Mouse (Mus musculus): ENCODE results near the gene Gad1.

Gad1 gene

DNA sequence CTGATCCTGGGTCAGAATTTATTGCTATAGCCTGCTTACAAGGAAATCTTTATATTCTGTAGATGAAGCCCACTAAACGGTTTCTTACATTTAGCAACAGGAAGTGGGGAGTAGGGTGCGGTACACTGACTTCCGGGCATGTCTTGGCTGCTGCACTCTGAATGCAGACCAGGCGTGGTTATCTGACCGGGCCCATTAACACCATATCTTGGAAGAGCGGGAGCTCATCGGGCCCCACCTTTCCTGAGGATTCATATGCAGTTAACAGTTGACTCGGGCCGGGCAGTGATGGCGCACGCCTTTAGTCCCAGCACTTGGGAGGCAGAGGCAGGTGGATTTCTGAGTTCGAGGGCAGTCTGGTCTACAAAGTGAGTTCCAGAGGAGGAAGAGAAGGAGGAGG, 75.5 kb downstream of the Gad1 start:
- no peak for DNase-seq (ENCODE audit: low spot score)

DNA sequence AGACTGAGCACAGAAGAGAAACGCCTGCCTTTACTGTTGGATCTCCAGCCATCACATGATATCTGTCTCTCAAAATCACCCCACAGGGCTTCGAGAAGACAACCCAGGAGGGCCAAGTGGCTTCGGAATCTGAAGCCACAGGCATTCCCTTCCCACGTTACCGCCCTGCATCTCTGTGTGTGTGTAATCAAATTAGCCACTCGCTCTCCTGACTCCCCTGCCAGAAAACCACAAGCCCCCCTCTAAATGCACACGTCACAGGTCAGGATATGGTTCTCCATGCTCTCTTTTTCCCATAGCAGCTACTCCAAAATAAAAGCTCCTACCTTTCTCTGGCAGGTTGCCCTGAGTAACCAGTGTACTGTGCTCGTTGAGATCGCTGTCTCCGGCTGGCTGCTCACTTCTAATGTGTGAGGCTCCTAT, 76.5 kb downstream of the Gad1 start:
- DNase-seq (ENCODE audit: low spot score): peak; percentile 94

DNA sequence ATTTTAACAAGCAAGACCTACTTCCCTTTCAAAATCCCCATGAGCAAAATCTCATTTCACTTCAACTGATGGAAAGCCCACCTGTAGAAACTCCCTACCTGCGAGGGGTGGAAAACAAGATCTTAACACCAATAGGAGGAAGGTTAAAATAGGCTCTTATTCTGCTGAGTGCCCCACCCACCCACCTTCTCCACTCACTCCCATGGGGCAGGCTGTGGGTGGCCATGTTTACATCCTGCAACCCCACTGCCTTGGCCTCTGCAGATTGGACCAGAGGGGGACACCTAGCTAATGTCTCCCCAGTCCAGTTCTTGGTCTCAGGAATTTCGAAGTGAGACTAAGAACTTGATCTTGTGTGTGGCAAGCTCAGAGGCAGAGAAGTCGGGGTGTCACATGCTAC, 77.0 kb downstream of the Gad1 start:
- DNase-seq (ENCODE audit: low spot score): peak; percentile 22

DNA sequence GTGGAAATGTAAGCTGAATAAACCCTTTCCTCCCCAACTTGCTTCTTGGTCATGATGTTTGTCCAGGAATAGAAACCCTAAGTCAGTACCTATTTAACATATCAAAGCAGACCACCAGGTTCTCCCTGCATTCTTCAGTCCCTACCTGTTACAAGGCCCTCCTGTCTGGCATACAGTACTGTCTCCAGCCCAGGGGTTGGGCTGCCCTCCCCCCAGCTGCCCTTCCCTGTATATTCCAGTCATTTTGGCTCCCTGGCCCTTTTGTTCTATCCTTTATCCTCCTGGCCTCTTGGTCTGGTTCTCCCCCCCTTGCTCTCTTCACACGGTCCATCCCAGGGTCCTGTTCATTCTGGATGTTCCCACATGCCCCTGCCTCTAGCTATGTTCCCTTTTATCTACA, 78.4 kb downstream of the Gad1 start:
- DNase-seq (ENCODE audit: low spot score): no peak

DNA sequence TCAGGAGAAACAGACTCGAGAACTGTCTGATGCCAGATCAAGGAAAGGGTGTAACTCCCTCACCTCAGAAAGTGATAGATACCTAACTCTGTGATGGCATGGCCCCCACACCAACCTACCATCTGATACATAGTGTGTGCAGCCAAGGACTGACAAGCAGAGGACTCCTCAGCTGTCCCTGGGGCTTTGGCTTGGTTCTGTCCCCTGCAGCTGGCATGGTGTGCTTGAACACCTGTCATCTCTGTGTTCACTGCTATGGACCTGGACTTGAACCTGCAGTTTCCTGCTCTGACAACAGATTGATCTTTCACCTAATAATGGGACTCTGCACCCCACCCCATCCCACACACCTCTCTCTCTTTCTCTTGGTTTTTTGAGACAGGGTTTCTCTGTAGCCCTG, 79.5 kb downstream of the Gad1 start:
- no peak for DNase-seq (ENCODE audit: low spot score)

DNA sequence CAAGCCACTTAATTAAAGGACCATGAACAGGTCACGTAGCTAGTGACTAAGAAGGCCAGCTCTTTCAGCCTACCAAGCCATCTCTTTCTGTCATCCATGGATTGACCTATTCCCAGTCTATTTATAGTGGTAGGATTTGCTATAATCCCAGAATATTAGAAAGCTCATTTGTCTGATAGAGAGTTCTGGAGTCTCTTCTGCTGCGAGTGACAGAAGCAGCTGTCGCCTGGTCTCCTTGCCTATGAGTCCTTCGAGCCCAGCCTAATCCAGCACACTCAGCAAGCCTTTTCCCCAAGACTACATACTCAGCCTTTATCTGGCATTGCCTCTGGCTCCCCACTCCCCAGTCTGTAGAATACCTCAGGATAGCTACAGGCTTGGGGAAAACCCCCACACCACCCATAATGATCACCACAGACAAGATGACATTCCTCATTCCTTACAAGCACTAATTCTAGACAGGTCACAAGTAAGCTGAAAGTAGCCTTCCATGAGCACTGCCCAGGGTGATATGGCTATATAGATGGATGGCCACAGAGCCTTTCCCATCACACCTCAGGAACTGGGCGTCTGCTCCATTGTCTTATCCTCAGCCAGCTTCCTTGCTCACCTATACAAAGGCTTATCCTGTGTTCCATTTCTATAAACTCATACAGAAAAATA, 81.3 kb downstream of the Gad1 start:
- no peak for DNase-seq (ENCODE audit: low spot score)

DNA sequence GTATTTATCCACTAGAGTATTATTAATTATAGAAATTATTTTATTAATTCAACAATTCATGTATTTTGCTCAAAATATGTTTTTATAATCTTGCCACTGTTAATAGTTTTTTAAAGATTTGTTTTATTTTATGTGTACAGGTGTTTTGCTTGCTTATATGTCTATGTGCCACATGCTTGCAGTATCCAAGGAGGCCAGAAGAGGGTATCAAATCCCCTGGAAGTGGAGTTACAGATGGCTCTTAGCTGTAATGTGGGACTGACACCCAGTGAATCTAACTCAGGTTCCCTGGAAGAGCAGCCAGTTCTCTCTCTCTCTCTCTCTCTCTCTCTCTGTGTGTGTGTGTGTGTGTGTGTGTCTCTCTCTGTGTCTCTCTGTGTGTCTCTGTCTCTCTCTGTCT, 88.1 kb downstream of the Gad1 start:
- DNase-seq (ENCODE audit: low spot score): no peak

DNA sequence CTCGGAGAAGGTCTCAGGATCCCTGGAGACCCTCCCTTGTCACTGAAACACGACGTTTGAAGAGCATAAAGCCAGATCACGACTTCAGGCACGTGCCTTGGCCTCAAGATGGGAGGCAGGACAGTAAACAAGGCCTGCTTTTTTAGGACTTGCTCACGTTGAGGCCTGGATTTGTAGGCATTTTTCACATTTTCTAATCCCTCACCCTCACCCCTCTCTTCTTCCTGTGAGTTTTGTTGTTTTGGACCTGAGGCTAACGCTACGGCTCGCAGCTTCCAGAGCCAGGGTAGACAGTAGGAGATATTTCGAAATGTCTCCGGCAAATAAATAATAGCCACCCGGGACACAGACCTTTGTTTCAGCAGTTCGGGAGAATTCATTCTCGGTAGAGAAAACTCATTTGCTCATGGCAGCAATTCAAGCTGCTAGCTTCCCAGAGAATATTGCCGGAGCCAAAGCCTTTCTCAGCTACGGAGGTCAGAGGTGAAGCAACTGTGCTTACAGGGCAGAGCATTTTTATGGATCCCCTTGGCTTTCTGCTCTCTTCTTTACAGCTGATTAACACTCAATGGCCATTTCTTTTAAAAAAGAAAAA, 90.2 kb downstream of the Gad1 start:
- DNase-seq (ENCODE audit: low spot score): no peak

DNA sequence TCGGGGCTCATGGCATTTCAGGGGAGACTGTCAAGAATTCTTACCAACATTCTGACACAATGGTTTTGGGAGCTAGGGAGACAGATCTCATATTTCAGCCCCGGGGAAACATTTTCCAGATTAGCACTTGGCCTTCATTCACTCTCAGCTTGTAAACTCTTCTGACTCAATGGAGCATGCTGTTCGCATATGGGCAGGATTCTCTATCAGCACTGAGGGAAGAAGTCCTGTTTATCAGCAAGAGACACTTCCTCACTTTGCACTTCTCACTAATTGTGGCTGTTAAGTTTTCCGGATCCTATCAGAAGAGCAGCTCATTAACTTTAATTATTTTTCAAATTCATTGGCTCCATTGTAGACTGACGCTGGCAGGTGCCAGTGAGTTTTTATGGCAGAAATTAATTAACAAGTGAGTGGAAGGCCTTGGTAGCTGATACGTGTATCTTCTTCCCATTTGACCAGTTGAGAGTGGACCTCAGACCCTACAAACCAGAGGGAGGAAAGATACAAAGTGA, 92.5 kb downstream of the Gad1 start:
- DNase-seq (ENCODE audit: low spot score): no peak

DNA sequence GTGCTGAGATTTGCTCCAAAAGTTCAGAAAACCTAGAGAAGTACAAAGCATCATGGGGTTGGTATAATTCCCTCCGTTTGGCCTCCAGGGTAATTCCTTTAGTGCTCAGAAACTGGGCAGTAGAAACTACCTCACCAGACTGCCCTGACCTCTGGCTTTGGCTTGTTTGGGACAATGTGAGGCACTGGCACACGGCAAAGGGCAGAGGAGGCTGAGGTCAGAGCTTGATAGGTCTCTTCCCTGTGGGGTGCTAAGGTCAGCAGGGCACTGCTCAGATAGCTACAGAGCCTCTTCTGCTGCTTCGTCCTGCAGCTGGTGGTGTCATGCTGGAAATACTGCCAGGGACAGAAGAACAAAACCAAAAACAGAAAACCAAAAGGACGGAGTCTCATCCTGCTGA, 94.8 kb downstream of the Gad1 start:
- no peak for DNase-seq (ENCODE audit: low spot score)

DNA sequence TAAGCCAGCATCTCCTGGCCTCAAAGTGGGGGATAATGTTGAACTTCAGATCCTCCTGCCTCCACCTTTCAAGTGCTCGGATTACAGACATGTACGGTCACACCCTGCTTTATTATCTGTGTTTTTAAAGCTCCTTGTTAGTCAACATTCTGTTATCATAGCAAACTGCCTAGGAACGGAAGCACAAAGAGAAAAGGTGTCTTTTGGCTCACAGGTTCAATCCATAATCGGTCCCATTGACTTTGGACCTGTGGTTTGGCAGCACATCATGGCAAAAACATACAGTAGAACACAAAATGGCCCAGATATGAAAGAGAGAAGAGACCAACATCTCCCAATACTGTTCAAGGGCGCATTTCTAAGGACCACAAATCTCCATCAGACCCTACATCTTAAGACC, 95.4 kb downstream of the Gad1 start:
- DNase-seq (ENCODE audit: low spot score): no peak

DNA sequence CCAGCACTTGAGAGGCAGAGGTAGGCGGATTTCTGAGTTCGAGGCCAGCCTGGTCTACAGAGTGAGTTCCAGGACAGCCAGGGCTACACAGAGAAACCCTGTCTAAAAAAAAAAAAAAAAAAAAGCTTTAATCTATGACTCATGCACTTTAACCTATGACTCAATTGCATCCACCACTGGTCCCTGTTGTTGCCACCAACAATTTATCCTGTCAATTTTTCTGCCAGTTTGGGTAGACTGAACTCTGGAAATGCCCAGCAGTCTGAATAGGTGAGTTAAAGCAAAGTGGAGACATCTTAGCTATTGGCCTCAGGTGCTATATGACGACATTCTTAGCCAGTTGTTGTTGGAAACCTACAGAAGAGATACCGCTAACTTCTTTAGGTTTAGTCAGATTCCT, 96.6 kb downstream of the Gad1 start:
- DNase-seq (ENCODE audit: low spot score): no peak

All from MN1 (cell line).